Mouse (Mus musculus): ENCODE measurements at regions not wholly inside any gene's neighbourhood (a gene's known extent, or its start where the extent isn't known, plus 50 kb on each side); places are given as distances from the start of the nearest gene placed in this dataset.
A peak's percentile ranks its signal among the peaks of the same experiment; 100 is the strongest.
"Not testable (repeated sequence)": the region's sequence is repeated elsewhere in the genome, so short reads cannot be mapped to it uniquely, and the experiment has no call there.

DNA sequence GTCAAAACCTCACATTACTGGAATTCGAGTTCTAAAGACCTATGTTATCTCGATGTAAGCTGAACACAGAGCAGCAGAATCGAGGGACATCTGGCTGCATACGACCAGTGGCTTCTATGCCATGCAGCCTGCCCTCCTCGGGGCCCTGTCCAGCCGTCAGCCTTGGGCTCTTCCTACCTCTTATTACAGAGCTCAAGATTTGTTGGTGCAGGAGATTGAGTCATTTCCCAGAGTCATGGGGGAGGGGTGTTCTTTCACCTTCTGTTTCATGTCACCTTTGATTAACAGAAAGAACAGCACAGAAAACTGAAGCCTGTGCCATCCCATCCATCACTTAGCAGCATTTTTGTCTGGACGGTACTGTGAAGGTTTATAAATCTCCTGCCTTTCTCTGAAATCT, 52.1 kb downstream of the Sst start:
- DNase-seq (ENCODE audit: low spot score), result peak; percentile 18

- DNase-seq (ENCODE audit: low spot score), result no peak
Observed at GRCm38 (mm10) chr16:23838114-23838513, 52.6 kb downstream of the Sst start.

DNA sequence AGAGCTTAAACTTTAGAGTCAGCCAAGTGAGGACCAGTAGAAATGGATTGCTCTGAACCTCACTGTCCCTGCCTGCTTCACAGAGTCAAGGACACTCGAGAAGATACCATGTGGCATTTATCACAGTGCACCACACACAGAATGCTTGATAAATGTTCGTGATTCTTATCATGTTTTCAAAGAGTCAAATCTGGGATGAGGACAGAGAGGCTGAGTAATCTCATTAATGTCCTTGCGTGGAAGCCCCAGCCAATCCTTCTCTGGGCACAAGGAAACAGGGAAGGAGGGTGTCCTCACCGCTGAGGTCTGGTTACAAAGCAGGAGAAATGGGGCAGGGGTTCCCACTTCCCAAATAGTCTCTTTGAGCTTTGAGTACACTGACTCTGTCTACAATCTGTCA, 55.8 kb downstream of the Sst start:
- no peak for DNase-seq (ENCODE audit: low spot score)

DNA sequence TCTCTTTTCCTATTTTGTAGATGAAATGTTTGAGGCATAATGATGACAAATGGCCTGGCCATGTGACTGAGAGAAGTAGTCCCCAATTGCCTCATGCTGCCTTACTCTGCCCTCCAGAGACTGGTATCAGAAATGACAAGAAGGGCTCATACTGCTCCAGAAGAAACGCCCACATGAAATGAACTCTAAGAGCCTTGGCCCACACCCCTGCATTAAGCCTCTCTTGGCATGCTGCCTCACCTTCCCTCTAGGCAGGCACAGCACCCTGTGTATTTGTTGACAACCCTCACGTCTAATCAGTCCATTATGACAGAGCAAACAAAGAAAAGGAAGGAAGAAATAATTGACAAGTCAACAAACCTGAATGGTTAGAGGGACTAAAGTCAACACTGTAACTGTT, 57.2 kb downstream of the Sst start:
- DNase-seq (ENCODE audit: low spot score), result no peak

DNA sequence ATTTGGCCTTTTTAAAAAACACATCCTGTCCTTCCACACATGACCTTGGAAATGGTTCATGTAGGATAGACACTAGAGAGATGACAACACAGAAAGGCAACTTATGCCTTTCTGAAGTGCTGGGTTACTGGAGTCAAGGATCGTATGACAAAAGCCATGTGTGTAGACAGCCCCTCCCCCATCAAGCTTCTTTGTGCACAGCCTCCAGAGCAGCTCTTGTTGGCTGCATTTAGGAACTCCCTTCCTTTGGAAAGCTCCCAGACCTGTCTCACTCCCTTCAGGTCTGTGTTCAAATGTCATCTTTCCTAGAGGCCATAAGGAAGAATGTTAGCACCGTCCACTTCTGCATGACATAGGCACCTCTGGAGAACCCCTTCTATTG, 57.7 kb downstream of the Sst start:
- no peak for DNase-seq (ENCODE audit: low spot score)

DNA sequence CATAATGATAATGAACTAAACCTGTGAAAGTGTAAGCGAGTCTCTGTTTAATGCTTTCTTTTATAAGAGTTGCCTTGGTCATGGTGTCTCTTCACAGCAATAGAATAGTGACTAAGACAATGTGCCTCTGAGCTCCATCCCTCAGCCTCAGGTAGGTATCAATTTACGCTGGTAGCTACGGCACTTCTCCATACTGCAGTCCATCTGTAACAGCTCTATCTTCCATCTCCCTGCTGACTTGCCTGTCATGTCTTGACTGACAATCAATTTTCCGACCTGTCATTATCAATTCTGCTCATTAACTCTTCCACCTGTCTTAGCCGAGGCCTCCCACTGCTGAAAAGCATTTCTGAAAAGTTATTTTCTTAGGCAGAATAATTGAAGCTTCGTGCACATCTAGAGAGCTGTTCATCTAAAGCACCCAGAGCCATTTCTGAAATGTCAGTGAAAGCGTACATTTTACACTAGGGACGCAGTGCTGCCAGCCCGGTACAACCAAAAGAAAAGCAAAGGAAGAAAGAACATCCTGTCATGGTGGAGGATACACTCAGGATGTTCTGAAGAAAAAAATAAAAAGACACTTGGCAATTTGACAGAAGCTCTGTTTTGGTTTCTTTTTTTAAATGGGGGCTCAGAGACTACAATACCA, 58.2 kb downstream of the Sst start:
- no peak for DNase-seq (ENCODE audit: low spot score)

DNA sequence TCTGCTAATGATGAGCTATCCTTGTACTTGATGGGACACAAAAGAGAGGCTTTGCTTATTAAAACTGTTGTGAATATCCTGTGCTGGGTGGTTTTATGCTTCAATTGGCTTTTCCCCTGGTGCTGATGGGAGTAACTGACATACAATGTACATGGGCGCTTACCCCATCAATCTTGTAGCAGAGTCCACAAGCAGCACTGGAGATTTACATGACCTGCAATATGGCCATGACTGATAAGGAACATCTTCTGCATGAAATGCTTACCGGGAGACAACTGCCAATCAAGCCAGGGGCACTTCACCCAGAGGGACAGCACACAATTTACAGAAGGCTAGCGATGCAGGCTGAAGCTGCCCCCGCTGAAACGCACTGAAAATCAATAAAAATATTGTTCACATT, 65.1 kb downstream of the Sst start:
- no peak for DNase-seq (ENCODE audit: low spot score)

- DNase-seq (ENCODE audit: low spot score), result no peak
Observed at GRCm38 (mm10) chr16:23785216-23785615, 105.5 kb downstream of the Sst start.

GRCm38 (mm10) chr16:23784021-23784897, 106.5 kb downstream of the Sst start:
- no peak for DNase-seq (ENCODE audit: low spot score)

GRCm38 (mm10) chr16:23780440-23781231, 110.1 kb downstream of the Sst start:
- no peak for DNase-seq (ENCODE audit: low spot score)

DNA sequence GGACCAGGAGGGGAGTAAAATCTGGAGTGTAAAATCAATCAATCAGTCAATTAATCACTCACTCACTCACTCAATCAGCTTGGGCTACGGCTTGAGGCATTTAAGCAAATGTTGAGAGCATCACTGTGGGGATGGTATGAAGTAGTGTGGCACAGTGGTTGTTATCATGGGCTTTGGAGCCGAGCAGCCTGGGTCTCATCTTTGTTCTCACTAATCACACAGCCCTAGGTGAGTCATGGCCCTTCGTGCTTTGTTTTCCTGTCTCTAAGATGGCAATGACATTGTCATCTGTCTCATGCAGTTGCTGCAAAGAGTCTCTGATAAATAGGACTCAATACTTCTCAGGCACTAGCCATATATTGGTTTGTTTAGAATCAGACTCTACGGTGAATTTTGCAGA, 112.9 kb downstream of the Sst start:
- DNase-seq (ENCODE audit: low spot score), result no peak

GRCm38 (mm10) chr16:23777041-23777440, 113.7 kb downstream of the Sst start:
- DNase-seq (ENCODE audit: low spot score), result no peak

DNA sequence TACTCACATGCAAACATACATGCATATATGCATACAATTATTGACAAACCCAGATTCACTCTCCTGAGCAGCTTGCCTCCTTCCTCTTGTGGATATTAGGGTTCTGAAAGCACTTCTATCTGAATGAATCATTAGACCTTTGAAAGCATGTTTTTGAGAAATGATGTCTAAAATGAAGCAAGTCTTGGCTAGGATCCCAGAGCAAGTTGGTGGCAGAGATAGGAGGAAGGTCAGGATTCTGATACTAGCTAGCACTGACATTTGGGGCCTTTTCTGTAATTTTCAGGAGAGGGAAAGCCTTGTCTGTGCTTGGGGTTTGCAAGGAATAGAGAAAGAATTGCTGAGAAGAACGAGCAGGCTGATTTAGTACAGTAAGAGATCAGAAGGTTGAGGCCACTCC, 114.3 kb downstream of the Sst start:
- DNase-seq (ENCODE audit: low spot score), result no peak

DNA sequence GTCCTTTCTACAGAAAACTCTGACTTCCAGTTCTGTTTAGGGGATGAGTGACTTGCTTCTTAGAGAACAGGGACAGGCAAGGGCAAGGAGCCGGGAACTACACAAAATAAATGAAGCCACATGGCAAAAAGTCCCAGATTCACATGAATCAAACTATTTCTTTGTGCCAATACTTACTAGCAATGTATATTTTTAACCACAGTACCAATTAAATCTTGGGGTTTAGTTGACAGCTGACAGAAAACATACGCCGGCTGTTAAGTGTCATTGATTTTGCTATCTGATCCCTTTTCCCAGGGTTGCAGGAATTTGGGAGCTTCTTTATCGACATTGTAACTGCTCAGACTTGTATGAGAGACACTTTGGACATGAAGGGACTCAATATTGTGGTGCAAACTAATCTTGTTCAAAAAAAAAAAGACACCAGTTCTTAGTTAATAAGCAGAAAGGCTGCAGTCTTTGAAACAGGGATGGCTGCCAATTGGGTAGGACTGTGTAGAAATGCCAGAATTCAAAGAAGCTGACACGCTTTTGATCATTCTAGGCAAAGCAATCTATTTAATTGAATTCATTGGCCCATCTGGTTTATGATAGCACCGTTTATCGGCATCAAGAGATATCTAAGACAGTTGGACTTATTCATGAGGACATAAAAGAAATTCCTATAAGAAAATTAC, 132.5 kb downstream of the Sst start:
- no peak for DNase-seq (ENCODE audit: low spot score)

DNA sequence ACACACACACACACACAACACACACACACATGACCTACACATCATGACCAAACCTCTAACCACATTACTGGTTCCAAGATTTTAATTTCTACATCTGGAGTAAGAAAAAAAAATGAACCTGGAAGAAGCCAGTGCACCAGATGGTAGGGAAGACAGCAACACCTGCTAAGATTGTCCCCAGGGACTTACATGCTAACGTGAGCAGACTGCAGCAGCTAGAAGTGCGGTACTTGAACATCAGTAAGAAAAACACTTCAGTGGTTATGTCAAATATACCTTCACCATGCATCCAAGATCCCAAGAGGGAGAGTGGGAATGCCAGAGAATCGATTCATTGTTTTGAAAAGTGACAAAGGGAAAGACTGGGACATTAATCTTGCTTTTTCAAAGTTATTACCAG, 153.7 kb downstream of the Sst start:
- peak; percentile 26 for DNase-seq (ENCODE audit: low spot score)

GRCm38 (mm10) chr16:23735722-23736121, 155.0 kb downstream of the Sst start:
- peak; percentile 45 for DNase-seq (ENCODE audit: low spot score)

GRCm38 (mm10) chr16:23726562-23726961, 164.2 kb downstream of the Sst start:
- no peak for DNase-seq (ENCODE audit: low spot score)

- DNase-seq (ENCODE audit: low spot score), result no peak
Observed at GRCm38 (mm10) chr16:23721745-23722144, 169.0 kb downstream of the Sst start.

DNA sequence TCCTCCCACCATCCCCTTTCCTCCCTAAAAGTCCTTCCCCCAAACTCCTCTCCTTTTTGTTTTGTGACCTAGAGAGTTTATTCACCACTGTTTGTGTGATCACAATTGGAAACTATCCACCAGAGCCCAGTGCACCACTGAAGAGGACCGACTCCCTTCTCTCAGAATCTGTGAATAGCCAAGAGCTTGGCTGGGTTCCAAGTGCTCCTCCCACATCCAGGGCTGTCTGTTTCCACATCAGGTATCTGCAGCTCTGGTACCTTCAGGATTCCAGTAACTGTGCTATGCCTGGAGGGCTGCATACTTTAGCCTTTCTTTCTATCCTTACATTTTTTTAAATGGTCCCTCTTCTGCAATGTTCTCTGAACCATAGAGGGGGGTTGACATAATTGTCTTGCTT, 180.5 kb upstream of the Masp1 start:
- no peak for DNase-seq (ENCODE audit: low spot score)

DNA sequence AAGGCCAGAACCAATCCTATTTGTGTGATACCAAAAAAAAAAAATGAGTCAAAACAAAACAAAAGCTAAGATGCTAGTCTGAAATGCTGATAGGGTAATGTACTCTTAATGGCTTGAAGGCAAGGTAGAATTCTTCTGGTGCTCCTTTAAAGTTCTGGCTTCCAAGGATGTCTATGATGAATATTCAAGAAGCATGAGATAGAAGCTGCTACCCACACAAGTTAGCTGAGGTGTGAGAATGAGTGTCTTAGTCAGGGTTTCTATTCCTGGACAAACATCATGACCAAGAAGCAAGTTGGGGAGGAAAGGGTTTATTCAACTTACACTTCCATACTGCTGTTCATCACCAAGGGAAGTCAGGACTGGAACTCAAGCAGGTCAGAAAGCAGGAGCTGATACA, 173.6 kb upstream of the Masp1 start:
- not testable (repeated sequence) for DNase-seq (ENCODE audit: low spot score)

- no peak for DNase-seq (ENCODE audit: low spot score)
Observed at GRCm38 (mm10) chr16:23690061-23690460, 169.4 kb upstream of the Masp1 start.

DNA sequence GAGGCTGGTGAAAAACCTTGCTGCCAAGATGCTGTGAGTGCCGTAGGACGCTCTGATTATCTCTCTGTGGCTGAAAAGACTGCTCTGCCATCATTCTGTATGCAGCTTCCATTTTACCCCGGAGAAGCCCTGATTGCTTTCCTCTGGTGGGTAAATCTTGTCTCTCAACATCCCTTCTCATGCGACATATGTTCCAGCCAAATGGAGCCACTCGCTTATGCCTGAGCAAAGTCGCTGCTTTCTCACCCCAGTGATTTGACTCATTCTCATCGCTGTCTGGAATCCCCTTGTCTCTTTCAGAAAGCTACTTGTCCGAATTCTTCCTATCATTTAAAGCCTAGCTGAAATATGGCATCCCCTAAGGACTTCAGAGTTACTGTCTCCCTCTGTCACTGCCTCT, 166.2 kb upstream of the Masp1 start:
- no peak for DNase-seq (ENCODE audit: low spot score)
